Mouse (Mus musculus) frontal cortex, postnatal 25 days (tissue): Measurements from ENCODE around the gene Qprt.

ENCODE experiments used
- DNase-seq, 2 experiments: peaks; one replicate each; pipeline ENCODE4 v3.0.0; 2022; ENCODE audit warnings: low spot score in 2 of 2

The Qprt gene

DNA sequence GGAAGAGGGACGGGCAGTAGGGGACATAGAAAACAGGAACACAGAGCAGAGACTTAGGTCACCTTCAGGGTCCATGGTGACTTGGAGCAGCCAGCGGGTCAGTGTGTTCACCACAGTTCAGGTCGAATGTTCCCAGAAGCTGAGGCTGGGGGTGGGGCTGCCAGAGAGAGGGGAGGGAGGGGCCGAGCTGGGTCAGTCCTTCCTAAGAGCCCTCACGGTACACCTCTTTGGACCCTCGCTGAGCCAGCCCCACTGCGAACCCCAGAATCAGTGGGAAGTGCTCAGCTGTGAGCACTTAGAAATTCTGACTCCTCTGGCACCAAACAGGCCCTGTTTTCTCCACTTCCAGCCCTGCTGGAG is at the start of gene Qprt:
Qprt (minus strand) TSS at position 316 of the 360 bp plus-strand sequence.
- DNase-seq: no peak

DNA sequence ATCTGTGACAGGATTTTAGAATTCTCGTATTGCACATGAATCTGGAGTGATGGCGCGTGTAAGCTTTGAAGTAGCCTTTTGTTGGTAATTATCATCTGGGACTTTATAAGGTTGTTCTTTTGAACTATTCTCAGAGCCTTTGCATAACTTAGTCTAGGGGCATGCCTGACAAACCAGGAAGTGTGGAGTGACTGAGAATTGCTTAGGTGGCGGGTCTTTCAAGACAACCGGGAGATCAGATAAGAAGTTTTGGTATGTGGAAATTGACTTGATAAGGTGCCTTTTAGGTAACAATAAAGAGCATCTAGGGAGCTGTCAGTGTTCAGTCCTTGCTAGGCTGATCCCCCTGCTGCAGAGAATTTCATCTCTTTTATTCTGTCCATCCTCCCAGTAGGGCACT is 44.5 kb upstream of the Qprt start:
- no peak for DNase-seq

DNA sequence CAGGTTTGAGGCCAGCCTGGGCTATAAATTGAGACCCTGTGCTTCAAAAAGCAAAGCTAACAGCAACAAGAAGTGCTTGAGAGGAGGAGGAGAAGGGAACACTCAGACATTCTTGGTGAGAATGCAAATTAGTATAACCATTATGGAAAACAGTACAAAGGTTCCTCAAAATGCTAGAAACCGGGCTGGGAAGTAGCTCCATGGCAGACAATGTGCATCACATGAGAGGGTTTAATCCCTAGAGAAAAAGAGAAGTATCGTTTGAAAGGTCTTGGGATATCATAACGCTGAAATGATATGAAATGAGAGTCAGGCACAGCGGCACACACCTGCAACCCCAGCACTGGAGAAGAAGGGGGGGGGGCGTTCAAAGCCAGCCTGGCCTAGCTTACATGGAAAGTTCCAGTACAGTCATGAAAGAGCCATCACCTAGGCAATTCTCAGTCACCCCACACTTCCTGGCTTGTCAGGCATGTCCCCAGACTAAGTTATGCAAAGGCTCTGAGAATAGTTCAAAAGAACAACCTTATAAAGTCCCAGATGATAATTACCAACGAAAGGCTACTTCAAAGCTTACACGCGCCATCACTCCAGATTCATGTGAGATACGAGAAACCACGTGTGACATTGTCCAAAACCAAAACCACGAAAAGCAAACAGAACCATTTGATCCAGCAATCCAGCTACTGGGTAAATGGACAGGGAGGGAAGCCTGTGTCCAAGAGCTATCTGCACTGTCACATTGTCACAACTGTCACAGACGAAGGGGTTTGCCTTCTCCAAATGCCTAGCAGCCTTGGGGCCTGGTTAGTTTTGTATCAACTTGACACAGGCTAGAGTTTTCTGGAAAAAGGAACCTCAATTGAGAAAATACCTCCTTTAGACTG is 43.8 kb upstream of the Qprt start:
- no peak for DNase-seq

- no peak for DNase-seq
These were observed 42.0 kb upstream of the Qprt start for GRCm38 (mm10) chr7:127164002-127164401.

- no peak for DNase-seq
These were observed 40.5 kb upstream of the Qprt start for GRCm38 (mm10) chr7:127162546-127162945.

DNA sequence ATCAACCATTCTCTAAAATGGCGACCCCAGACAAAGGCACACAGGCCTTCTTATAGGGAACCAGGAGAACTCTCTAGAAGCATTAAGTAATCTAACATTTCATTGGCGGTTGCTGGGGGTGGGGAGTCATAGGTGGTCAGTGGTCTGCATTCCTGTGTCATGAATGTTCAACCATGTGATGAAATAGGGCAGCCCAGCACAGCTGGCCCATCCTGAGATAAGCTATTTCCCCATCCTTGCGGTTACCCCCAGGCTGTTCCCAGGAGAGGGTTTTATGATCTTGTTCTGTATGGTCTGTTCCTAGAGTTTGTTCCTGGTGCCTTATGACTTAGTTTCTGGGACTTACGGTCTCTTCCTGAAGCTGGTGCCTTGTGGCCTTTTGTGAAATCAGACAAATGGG is 35.5 kb upstream of the Qprt start:
- DNase-seq: no peak

GRCm38 (mm10) chr7:127153477-127153876 is 31.5 kb upstream of the Qprt start:
- no peak for DNase-seq

DNA sequence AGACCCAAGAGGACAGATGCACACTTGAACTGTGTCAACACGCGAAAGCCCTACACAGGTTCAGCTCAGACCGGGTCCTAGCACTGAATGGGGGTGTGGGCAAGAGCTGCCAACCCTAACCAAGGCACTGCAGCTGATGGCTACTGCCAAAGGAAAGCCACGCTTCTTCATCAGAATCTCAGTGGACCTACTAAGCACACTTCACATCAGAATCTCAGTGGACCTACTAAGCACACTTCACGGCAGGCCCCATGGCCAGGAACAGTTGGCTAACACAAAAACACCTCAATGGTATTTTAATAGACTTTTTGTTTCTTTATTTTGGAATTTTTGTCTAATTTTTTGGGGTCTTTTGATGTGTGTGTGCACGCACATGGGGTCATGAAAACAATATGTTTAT is 30.4 kb upstream of the Qprt start:
- no peak for DNase-seq

- no peak for DNase-seq
These were observed 25.9 kb upstream of the Qprt start for GRCm38 (mm10) chr7:127147901-127148300.

DNA sequence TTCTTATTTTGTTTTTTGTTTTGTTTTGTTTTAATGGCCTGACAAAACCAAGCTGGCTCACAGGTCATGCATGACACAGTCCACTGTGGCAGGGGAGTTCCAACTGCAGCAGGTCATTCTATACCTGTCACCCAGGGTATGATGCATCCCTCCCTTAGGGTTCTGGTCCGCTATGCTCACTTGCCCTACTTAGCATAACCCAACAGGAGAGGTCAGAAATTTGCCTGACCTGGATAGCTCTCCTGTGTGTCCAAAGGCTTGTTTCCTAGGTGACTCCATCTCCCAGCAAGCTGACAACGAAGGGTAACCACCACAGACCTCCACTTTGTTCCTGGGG is 24.2 kb upstream of the Qprt start:
- DNase-seq: no peak

DNA sequence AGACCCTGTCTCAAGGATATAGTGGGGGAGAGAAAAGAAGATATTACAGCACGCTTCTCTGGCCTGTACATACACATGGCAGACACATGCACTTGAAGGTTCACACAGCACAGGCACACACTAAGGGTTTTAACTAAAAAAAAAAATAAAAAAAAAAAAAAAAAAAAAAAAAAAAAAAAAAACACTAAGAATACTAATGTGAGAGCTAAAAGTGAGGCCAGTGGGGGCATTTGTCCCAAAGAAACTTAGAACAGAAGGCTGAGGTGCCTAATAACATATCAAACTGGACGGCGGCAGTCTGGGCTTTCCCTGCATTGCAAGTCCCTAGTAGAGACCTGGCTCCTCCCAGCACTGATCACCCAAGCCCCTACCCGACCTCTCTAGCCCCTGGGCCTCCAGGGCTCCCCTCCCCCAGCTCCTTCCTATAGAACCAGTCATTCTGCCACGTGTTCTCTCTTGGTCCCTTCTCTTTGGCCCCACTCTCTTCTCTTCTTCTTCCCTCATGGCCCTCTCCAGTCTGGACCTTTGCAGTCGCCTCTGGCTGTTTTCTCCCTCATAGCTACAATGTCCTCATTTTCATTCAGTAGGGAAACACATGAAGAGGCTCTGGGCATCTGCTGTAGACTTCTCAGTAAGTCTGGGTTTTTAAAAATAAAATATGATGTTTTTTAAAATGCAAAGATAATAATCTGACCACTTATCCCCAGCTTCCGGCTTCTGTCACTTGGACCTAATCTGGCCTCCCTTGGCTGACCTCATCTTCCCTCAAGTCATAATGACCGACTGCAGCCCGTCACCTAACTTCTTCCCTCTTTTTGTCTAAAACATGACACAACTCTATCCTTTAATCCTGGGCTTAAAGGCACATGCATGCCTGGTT is 23.6 kb upstream of the Qprt start:
- no peak for DNase-seq

DNA sequence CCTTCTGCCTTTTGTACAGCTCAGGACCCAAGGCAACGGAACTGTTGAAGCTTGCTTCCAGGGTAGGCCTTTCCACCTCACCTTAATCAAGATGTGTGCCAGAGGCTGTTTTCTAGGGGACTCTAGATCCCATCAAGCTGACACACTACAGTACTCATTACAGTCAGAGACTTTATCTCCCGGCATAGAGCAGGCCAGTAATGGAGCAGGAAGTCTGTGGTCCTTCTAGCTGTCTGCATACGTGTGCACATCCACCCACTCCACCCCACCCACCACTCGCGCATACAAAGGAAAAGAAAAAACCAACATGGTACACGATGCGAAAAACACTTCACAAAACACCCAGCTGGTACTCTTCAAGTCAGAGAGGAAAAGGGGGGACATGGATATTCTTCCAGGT is 22.4 kb upstream of the Qprt start:
- DNase-seq: no peak

GRCm38 (mm10) chr7:127142666-127143065 is 20.6 kb upstream of the Qprt start:
- DNase-seq: no peak

GRCm38 (mm10) chr7:127142214-127142613 is 20.2 kb upstream of the Qprt start:
- DNase-seq: no peak

- DNase-seq: no peak
These were observed 18.8 kb upstream of the Qprt start for GRCm38 (mm10) chr7:127140623-127141404.

DNA sequence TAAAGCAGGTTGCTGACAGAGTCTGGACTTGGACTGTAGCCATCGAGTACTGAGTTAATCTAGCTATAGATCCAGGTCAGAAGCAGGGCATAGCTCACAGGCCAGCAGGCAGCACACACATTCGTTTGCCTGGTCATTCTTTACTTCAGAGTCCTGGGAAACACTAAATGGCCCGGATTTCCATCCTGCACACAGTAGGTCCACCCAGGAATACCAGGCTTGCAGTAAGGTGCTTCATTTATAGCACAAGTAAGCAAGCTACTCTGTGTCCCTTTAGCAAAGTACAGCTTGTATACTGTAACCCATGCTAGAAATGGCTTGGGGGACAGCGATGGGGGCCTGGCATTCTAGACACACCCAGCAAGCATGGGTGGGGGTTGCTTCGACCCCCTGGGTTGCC is 17.5 kb upstream of the Qprt start:
- no peak for DNase-seq

DNA sequence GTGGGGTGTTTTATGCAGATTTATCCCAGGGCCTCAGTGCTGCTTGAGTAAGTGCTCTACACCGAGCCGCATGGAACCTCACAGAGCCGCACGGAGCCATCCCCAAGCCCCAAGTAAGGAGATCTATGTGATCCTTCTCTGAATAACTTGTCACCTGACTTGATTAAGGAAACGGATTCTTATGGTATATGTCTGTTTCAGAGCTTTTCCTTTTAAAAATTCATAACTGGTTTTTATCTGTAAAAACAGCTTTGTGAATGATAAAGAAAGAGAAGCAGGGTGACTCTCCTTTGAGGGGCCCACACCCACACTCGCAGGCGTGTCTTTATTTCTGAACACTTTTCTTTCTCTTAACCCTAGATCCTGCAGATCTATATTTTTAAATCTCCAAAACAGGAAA is 17.1 kb upstream of the Qprt start:
- no peak for DNase-seq

GRCm38 (mm10) chr7:127137262-127138017 is 15.4 kb upstream of the Qprt start, which contains the start of gene Spn:
TSS of gene Spn (minus strand) at chr7:127137823.
- DNase-seq: no peak

GRCm38 (mm10) chr7:127136181-127137071 is 14.4 kb upstream of the Qprt start:
- no peak for DNase-seq

DNA sequence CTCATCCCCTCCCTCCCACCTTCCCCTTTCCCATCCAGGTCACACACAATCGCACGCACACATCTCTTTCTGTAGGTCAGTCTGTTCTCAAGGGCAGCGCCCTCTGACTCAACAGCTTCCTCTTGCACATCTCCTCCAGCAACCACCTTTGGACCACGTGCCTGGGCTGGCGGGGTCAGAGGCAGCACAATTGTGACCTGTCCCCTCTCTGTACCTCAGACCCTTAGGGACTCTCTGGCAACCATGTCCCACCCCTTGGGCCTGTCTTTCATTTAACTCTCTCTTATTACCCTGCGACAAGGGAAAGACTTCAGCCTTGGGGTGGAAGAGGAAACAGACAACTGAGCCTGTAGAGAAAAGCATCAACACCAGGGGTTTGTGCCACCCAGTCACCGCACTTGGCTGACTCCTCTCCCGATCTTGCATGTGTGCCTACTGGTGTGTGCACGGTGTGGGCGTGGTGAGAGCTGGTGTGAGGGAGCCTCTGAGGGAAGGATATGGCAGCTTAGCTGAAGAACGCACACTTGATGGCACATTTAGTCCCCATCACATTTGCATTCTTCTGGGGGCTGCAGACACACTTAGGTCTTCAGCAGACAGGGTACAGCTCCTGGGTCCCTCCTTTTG is 12.9 kb upstream of the Qprt start:
- DNase-seq: no peak
